Mouse (Mus musculus): ENCODE measurements around the gene Clec10a. TPM values are rescaled to one million over a fixed set of nuclear protein-coding genes. Genes with fewer than 3 reads are reported as not detected.
"Not testable (repeated sequence)": the region's sequence is repeated elsewhere in the genome, so short reads cannot be mapped to it uniquely, and the experiment has no call there.

Clec10a gene
- polyA plus RNA-seq, 1 experiment from 2014 or later = 1.3 TPM

DNA sequence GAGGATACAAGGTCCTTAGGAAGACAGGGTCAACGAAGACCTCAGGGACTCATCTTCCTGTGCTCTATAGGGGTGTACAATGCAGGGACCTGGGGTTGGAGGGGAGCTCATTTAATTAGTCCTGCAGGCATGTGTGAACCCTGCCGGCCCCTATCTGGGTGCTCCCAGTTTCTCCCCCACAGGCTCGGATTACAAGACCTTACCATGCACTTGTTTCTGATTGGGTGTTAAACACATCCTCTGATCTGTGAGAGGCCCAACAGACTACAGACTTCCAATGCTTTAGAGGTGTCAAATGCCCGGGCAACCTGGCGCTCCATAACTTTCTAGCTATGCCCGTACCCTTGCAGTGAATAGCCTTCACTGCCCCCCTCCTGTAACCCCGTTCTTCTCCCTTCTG, 12.1 kb downstream of the Clec10a start:
- H3K4me1 ChIP-seq = no peaks in the 10 kb centered on the region
- H3K9me3 ChIP-seq = no peaks in the 10 kb centered on the region
- 57% methylated on average over 7 of the region's 7 CpGs for WGBS
- no peaks in the 10 kb centered on the region for H3K36me3 ChIP-seq
- H3K9ac ChIP-seq = no peak overlapping the region
- ATAC-seq (ENCODE audit: insufficient number of reproducible peaks, insufficient read depth, low FRiP score, low TSS enrichment, low read depth) = no peak
- no peak overlapping the region for H3K4me3 ChIP-seq
- H3K4me2 ChIP-seq = no peak overlapping the region
- no peak overlapping the region for H3K27ac ChIP-seq
- H3K27me3 ChIP-seq = no peaks in the 10 kb centered on the region

GRCm38 (mm10) chr11:70169471-70169870, 13.5 kb downstream of the Clec10a start:
- not testable (repeated sequence) for H3K4me3 ChIP-seq; H3K9ac ChIP-seq; ATAC-seq (ENCODE audit: insufficient number of reproducible peaks, insufficient read depth, low FRiP score, low TSS enrichment, low read depth); H3K9me3 ChIP-seq; H3K27me3 ChIP-seq; H3K27ac ChIP-seq; H3K4me2 ChIP-seq; H3K36me3 ChIP-seq; H3K4me1 ChIP-seq
- WGBS = 89% methylated on average over 7 of the region's 7 CpGs

- Histone ChIP-seq H3K36me3 (no peaks in the 10 kb centered on the region), H3K4me1 (no peaks in the 10 kb centered on the region), H3K27me3 (no peaks in the 10 kb centered on the region), H3K9me3 (no peaks in the 10 kb centered on the region), H3K9ac (no peak overlapping the region), H3K4me2 (no peak overlapping the region), H3K27ac (no peak overlapping the region), H3K4me3 (no peak overlapping the region)
- 76% methylated on average over 7 of the region's 7 CpGs for WGBS
- ATAC-seq (ENCODE audit: insufficient number of reproducible peaks, insufficient read depth, low FRiP score, low TSS enrichment, low read depth) = no peak
Observed at GRCm38 (mm10) chr11:70170291-70170690, 14.3 kb downstream of the Clec10a start.

- Histone ChIP-seq H3K27me3 (no peaks in the 10 kb centered on the region), H3K36me3 (no peaks in the 10 kb centered on the region), H3K4me1 (no peaks in the 10 kb centered on the region), H3K4me2 (no peak overlapping the region), H3K9ac (no peak overlapping the region), H3K9me3 (no peaks in the 10 kb centered on the region), H3K4me3 (no peak overlapping the region), H3K27ac (no peak overlapping the region)
- no peak for ATAC-seq (ENCODE audit: insufficient number of reproducible peaks, insufficient read depth, low FRiP score, low TSS enrichment, low read depth)
- 81% methylated on average over 7 of the region's 7 CpGs for WGBS
Observed at GRCm38 (mm10) chr11:70171181-70171580, 15.2 kb downstream of the Clec10a start.

DNA sequence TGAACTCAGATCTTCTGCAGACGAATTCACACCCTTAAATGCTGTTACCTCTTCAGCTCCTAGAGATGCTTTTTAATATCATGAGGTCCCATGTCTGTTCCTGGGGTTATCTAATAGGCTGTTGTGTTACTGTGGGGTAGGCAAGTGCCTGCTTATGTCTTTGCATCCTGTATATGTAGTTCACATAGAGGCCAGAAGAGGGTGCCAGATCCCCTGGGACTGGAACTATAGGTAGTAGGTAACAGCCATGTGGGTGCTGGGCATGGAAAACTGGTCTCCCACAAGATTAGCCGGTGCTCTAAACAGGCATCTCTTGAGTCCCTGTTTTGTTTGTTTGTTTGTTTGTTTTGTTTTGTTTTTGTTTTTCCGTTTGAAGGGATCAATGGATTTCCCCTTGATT, 15.8 kb downstream of the Clec10a start:
- Histone ChIP-seq H3K4me3 (no peak overlapping the region), H3K27me3 (no peaks in the 10 kb centered on the region), H3K4me2 (no peak overlapping the region), H3K36me3 (no peaks in the 10 kb centered on the region), H3K4me1 (no peaks in the 10 kb centered on the region), H3K9ac (no peak overlapping the region), H3K27ac (no peak overlapping the region), H3K9me3 (no peaks in the 10 kb centered on the region)
- WGBS = 43% methylated on average over 3 of the region's 3 CpGs
- no peak for ATAC-seq (ENCODE audit: insufficient number of reproducible peaks, insufficient read depth, low FRiP score, low TSS enrichment, low read depth)

GRCm38 (mm10) chr11:70172298-70172697, 16.3 kb downstream of the Clec10a start:
- WGBS = 52% methylated on average over 5 of the region's 5 CpGs
- Histone ChIP-seq H3K27ac (no peak overlapping the region), H3K4me3 (no peak overlapping the region)

GRCm38 (mm10) chr11:70174491-70174890, 18.5 kb downstream of the Clec10a start:
- Histone ChIP-seq H3K4me1 (no peaks in the 10 kb centered on the region), H3K27ac (no peak overlapping the region), H3K36me3 (no peaks in the 10 kb centered on the region), H3K4me3 (no peak overlapping the region), H3K9ac (no peak overlapping the region), H3K27me3 (no peaks in the 10 kb centered on the region), H3K9me3 (no peaks in the 10 kb centered on the region), H3K4me2 (no peak overlapping the region)
- WGBS = 75% methylated on average over 4 of the region's 4 CpGs
- no peak for ATAC-seq (ENCODE audit: insufficient number of reproducible peaks, insufficient read depth, low FRiP score, low TSS enrichment, low read depth)

More at GRCm38 (mm10) chr11:70172298-70172697, 16.3 kb downstream of the Clec10a start:
- no peaks in the 10 kb centered on the region for H3K36me3 ChIP-seq
- H3K4me2 ChIP-seq = no peak overlapping the region
- no peaks in the 10 kb centered on the region for H3K4me1 ChIP-seq
- no peak for ATAC-seq (ENCODE audit: insufficient number of reproducible peaks, insufficient read depth, low FRiP score, low TSS enrichment, low read depth)
- H3K27me3 ChIP-seq = no peaks in the 10 kb centered on the region
- no peak overlapping the region for H3K9ac ChIP-seq
- no peaks in the 10 kb centered on the region for H3K9me3 ChIP-seq

DNA sequence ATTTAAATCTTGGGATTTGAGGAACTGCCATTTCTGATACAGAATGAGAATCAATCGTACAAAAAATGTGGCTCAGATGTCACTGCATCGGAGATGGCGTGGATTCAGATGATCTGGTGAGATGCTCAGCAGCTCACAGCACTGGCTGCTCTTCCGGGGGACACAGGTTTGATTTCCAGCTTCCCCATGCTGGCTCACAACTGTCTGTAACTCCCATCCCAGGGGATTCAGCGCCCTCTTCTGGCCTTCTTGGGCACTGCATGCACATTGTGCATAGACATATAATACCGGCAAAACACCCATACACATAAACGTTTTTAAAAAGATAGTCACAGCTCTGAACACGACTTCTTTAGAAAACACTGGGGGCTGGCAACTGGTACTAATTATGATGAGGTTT, 21.6 kb downstream of the Clec10a start:
- H3K4me3 ChIP-seq = no peak overlapping the region
- no peak overlapping the region for H3K27ac ChIP-seq
- H3K9ac ChIP-seq = no peak overlapping the region
- H3K4me2 ChIP-seq = no peak overlapping the region
- H3K27me3 ChIP-seq = no peaks in the 10 kb centered on the region
- no peak for ATAC-seq (ENCODE audit: insufficient number of reproducible peaks, insufficient read depth, low FRiP score, low TSS enrichment, low read depth)
- 68% methylated on average over 8 of the region's 8 CpGs for WGBS
- H3K4me1 ChIP-seq = no peaks in the 10 kb centered on the region
- no peaks in the 10 kb centered on the region for H3K9me3 ChIP-seq
- H3K36me3 ChIP-seq = no peaks in the 10 kb centered on the region

DNA sequence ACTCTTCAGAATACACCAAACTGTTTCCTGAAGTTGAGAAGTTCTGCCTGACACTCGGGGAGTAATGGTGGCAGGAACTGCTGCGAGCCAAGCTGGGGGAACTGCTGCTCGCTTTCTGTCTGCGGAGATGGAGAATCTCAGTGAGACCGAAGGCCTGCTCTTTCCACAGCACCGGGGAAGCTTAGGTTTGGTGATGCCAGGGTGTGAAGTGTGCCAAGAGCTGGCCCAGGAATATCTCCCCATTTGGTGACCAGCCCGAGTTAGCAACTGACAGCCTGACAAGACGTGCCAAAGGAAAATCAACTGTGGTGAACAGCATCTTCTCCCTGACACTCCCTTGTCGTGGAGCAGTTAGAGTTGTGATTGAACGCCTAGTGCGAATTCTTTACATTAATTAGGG, 22.3 kb downstream of the Clec10a start:
- H3K27me3 ChIP-seq = no peaks in the 10 kb centered on the region
- no peak overlapping the region for H3K27ac ChIP-seq
- no peak overlapping the region for H3K4me2 ChIP-seq
- no peak for ATAC-seq (ENCODE audit: insufficient number of reproducible peaks, insufficient read depth, low FRiP score, low TSS enrichment, low read depth)
- H3K4me1 ChIP-seq = no peaks in the 10 kb centered on the region
- H3K4me3 ChIP-seq = no peak overlapping the region
- WGBS = 85% methylated on average over 11 of the region's 11 CpGs
- H3K9me3 ChIP-seq = no peaks in the 10 kb centered on the region
- H3K9ac ChIP-seq = no peak overlapping the region
- no peaks in the 10 kb centered on the region for H3K36me3 ChIP-seq

- H3K9me3 ChIP-seq = no peaks in the 10 kb centered on the region
- H3K4me3 ChIP-seq = no peak overlapping the region
- WGBS = 83% methylated on average over 11 of the region's 11 CpGs
- H3K9ac ChIP-seq = no peak overlapping the region
- no peaks in the 10 kb centered on the region for H3K27me3 ChIP-seq
- no peaks in the 10 kb centered on the region for H3K36me3 ChIP-seq
- no peak overlapping the region for H3K27ac ChIP-seq
- H3K4me1 ChIP-seq = no peaks in the 10 kb centered on the region
- H3K4me2 ChIP-seq = no peak overlapping the region
- ATAC-seq (ENCODE audit: insufficient number of reproducible peaks, insufficient read depth, low FRiP score, low TSS enrichment, low read depth) = no peak
Observed at GRCm38 (mm10) chr11:70178756-70179155, 22.8 kb downstream of the Clec10a start.

- Histone ChIP-seq H3K4me3 (no peak overlapping the region), H3K4me2 (peak overlapping the region; percentile 33; the same call in 1 of the 2 replicates), H3K9ac (no peak overlapping the region), H3K9me3 (no peaks in the 10 kb centered on the region), H3K27ac (no peak overlapping the region), H3K27me3 (no peaks in the 10 kb centered on the region), H3K4me1 (no peaks in the 10 kb centered on the region), H3K36me3 (no peaks in the 10 kb centered on the region)
- WGBS = 27% methylated on average over 14 of the region's 14 CpGs
- ATAC-seq (ENCODE audit: insufficient number of reproducible peaks, insufficient read depth, low FRiP score, low TSS enrichment, low read depth) = no peak
Observed at GRCm38 (mm10) chr11:70179401-70179800, 23.4 kb downstream of the Clec10a start.

DNA sequence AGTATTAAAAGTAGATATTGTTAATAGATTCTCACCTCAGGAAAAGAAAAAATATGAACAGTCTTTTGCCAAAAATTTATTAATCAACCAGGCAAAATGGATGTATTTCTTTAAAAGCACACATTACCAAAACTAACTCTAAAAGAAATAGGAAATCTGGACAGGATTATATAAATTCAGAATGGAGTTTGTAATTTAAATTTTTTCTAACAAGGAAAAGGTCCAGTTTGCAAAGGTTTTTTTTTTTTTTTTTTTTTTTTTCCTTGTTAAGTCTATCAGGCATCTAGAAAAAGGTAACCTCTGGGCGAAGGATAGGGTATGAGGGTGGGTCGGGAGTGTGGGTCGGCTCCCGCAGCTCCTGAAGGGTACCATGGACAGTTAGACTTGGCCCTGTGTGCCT, 24.5 kb downstream of the Clec10a start:
- WGBS = 87% methylated on average over 4 of the region's 4 CpGs
- no peaks in the 10 kb centered on the region for H3K27me3 ChIP-seq
- no peaks in the 10 kb centered on the region for H3K4me1 ChIP-seq
- no peak overlapping the region for H3K4me3 ChIP-seq
- no peaks in the 10 kb centered on the region for H3K36me3 ChIP-seq
- no peak overlapping the region for H3K27ac ChIP-seq
- H3K9ac ChIP-seq = no peak overlapping the region
- no peak for ATAC-seq (ENCODE audit: insufficient number of reproducible peaks, insufficient read depth, low FRiP score, low TSS enrichment, low read depth)
- no peak overlapping the region for H3K4me2 ChIP-seq
- no peaks in the 10 kb centered on the region for H3K9me3 ChIP-seq

DNA sequence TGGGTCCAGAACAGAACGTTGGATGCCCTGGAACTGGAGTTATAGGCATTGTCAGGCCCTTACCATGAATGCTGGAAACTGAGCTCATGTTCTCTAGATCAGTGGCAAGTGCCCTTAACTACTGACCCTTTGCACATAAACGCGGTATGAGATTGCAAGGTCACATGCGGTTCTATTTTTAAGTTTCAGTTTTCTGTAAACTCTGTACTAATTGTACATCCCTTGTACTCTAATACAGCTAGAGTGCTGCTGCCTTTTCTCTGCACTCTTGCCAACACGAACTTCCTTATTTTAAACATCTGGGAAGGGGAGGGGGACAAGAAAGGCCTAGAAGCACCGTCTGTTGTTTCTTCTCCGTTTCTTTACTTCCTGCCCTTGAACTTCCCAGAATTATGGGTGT, 29.1 kb downstream of the Clec10a start:
- H3K4me1 ChIP-seq = no peaks in the 10 kb centered on the region
- H3K4me3 ChIP-seq = no peak overlapping the region
- H3K27me3 ChIP-seq = no peaks in the 10 kb centered on the region
- 65% methylated on average over 7 of the region's 7 CpGs for WGBS
- ATAC-seq (ENCODE audit: insufficient number of reproducible peaks, insufficient read depth, low FRiP score, low TSS enrichment, low read depth) = no peak
- no peak overlapping the region for H3K9ac ChIP-seq
- no peak overlapping the region for H3K4me2 ChIP-seq
- no peak overlapping the region for H3K27ac ChIP-seq
- no peaks in the 10 kb centered on the region for H3K9me3 ChIP-seq
- H3K36me3 ChIP-seq = no peaks in the 10 kb centered on the region

Measured in embryonic facial prominence, embryonic 13.5 days (tissue).